Mouse (Mus musculus) brain, embryonic 14.5 days (tissue): ENCODE data around the gene Zfp770.

ENCODE experiments used
- CTCF ChIP-seq: fragments of 200-500 bp; IDR thresholded peaks from 2 replicates; pipeline ENCODE4 v1.5.1; 2012; ENCODE audit warnings: inconsistent platforms, mild to moderate bottlenecking, moderate library complexity, borderline replicate concordance; ENCODE audit not compliant: insufficient read depth, insufficient read length; ENCODE audit errors: extremely low read depth
- POLR2A ChIP-seq: fragments of 200-500 bp; IDR thresholded peaks from 2 replicates; pipeline ENCODE4 v1.6.1; 2012; ENCODE audit warnings: mild to moderate bottlenecking, inconsistent platforms, borderline replicate concordance; ENCODE audit not compliant: poor library complexity, insufficient read depth, insufficient read length, severe bottlenecking; ENCODE audit errors: extremely low read depth

GRCm38 (mm10) chr2:114146864-114147458 lies 54.3 kb downstream of the Zfp770 start:
- TF ChIP-seq POLR2A (no peak), CTCF (no peak)
